Mouse (Mus musculus) right cerebral cortex, postnatal 14 days (tissue): ENCODE results near the gene Tesc.

Experiments
- DNase-seq: peaks from one replicate; pipeline ENCODE4 v3.0.0; 2022

Tesc gene

GRCm38 (mm10) chr5:118079839-118080250 is 52.3 kb downstream of the Tesc start:
- DNase-seq = no peak

GRCm38 (mm10) chr5:118081374-118081949 is 53.9 kb downstream of the Tesc start:
- DNase-seq = no peak

- no peak for DNase-seq
Measured at GRCm38 (mm10) chr5:118081996-118082395, 54.5 kb downstream of the Tesc start.

GRCm38 (mm10) chr5:118083060-118083638 is 55.6 kb downstream of the Tesc start:
- DNase-seq = no peak

GRCm38 (mm10) chr5:118084171-118084727 is 56.7 kb downstream of the Tesc start:
- DNase-seq = no peak

GRCm38 (mm10) chr5:118085313-118085712 is 57.8 kb downstream of the Tesc start:
- DNase-seq = no peak

GRCm38 (mm10) chr5:118086956-118087355 is 59.4 kb downstream of the Tesc start:
- no peak for DNase-seq

- no peak for DNase-seq
Measured at GRCm38 (mm10) chr5:118089102-118089501, 61.6 kb downstream of the Tesc start.

- DNase-seq = no peak
Measured at GRCm38 (mm10) chr5:118090101-118090500, 62.6 kb downstream of the Tesc start.

- DNase-seq = no peak
Measured at GRCm38 (mm10) chr5:118090837-118091236, 63.3 kb downstream of the Tesc start.

- DNase-seq = no peak
Measured at GRCm38 (mm10) chr5:118093321-118094035, 65.9 kb downstream of the Tesc start.

GRCm38 (mm10) chr5:118095433-118095832 is 67.9 kb downstream of the Tesc start:
- no peak for DNase-seq

GRCm38 (mm10) chr5:118095849-118096248 is 68.3 kb downstream of the Tesc start:
- DNase-seq = no peak

GRCm38 (mm10) chr5:118096317-118096716 is 68.8 kb downstream of the Tesc start:
- DNase-seq = no peak

- DNase-seq = no peak
Measured at GRCm38 (mm10) chr5:118099069-118099869, 71.7 kb downstream of the Tesc start.

GRCm38 (mm10) chr5:118099870-118100478 is 72.4 kb downstream of the Tesc start:
- DNase-seq = no peak

GRCm38 (mm10) chr5:118105536-118105935 is 78.0 kb downstream of the Tesc start:
- DNase-seq = no peak

GRCm38 (mm10) chr5:118106667-118107066 is 79.1 kb downstream of the Tesc start:
- DNase-seq = no peak

- peak; percentile 62 for DNase-seq
Measured at GRCm38 (mm10) chr5:118108124-118108793, 80.7 kb downstream of the Tesc start.

- DNase-seq = no peak
Measured at GRCm38 (mm10) chr5:118108794-118109440, 81.4 kb downstream of the Tesc start.
